Mouse (Mus musculus) erythroblast, embryonic 14.5 days (primary cell): ENCODE results near the gene Hmga2.

Source experiments
- GATA1 ChIP-seq: IDR thresholded peaks from 2 replicates; pipeline ENCODE4 v1.6.1; 2012; ENCODE audit warnings: low read length, inconsistent platforms, mixed read lengths
- TAL1 ChIP-seq: IDR thresholded peaks from 3 replicates; pipeline ENCODE4 v1.6.1; 2012; ENCODE audit warnings: low read length, inconsistent platforms, mixed read lengths

DNA sequence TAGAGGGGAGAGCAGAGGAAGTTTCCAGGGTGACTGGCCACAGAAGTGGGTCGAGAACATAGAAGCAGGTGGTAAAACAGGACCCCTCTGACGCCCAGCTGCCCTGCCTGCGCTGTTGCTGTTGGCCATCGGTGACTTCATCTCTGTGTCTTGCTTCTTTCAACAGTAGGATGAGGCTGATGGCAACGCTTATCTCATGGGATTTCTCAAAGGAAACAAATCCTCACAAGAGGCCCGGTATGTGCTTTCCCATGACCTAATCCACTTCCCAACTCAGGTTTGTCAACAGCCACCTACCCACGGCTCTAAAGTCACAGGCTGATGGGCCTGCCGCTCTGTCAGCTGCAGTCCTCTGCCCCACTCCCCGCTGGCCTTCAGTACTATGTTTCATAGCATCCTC is 52.3 kb downstream of the Hmga2 start:
- TF ChIP-seq GATA1, result no peak
- TF ChIP-seq TAL1, result no peak
